Mouse (Mus musculus) layer of hippocampus, adult 8-10 months (tissue): Measurements from ENCODE around the gene Abca14. TPM values are rescaled to one million over a fixed set of nuclear protein-coding genes. Genes with fewer than 3 reads are reported as not detected.
A peak's percentile ranks its signal among the peaks of the same experiment; 100 is the strongest.
"Not testable (repeated sequence)": the region's sequence is repeated elsewhere in the genome, so short reads cannot be mapped to it uniquely, and the experiment has no call there.

Source experiments
- DNase-seq, 2 experiments: peaks; one replicate each; pipeline ENCODE4 v3.0.0; 2022; ENCODE audit warnings: low spot score in 2 of 2
- total RNA-seq, 4 experiments: library from RNA; stranded (reverse); gene quantifications; 2 replicates each; pipeline ENCODE4 v1.2.4; 2022

Gene Abca14
- total RNA-seq, 4 experiments from 2014 or later: not detected

GRCm38 (mm10) chr7:120201231-120201744 is 2.5 kb upstream of the Abca14 start:
- DNase-seq: no peak

DNA sequence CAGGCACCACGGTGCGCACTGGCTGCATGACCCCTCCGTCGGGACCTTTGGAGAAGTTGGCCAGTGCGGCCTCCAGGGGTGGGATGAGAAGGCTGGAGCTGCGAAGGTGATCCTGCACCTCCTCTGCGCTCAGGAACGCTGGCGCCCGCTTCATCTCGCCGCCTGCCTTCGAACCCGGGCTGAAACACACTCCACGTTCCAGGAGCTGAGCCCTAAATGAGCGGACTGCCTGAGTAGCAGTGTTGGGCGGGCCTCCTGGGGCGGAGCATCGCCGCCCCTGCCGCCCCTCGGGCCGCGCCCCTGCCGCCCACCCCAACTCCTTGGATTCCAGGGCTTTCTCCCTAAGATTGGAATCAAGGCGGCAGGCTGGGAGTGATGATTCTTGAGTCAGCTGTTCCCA is 2.0 kb upstream of the Abca14 start, which contains the start of gene Crym:
Crym (minus strand) TSS at position 341 of the 400 bp plus-strand sequence.
- DNase-seq: peak in 1 of 2 experiments; percentile 37

GRCm38 (mm10) chr7:120205989-120206388 is 2.2 kb downstream of the Abca14 start:
- DNase-seq: no peak

GRCm38 (mm10) chr7:120228541-120228940 is 24.8 kb downstream of the Abca14 start:
- DNase-seq: peak in 1 of 2 experiments; percentile 14

DNA sequence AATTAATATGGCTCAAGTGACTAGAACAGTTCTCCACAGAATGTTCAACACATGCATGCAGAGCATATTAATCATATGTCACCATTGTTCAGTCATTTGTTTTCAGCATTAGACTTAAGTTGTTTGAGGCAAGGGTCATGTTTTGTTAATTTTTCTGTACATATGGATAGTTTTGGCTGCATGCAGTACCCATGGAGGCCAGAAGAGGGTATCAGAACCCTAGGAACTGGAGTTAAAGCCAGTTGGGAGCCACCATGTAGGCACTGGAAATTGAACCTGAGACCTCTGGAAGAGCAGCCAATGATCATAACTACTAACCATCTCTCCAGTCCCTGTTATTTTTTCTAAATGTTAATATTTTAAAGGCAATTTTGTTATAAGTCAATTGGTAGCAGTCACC is 37.3 kb downstream of the Abca14 start:
- no peak for DNase-seq

GRCm38 (mm10) chr7:120271135-120271991 is 67.6 kb downstream of the Abca14 start:
- peak; percentile 3 to 7 for DNase-seq

- peak; percentile 32 to 52 for DNase-seq
Measured at GRCm38 (mm10) chr7:120272110-120272509, 68.3 kb downstream of the Abca14 start.

DNA sequence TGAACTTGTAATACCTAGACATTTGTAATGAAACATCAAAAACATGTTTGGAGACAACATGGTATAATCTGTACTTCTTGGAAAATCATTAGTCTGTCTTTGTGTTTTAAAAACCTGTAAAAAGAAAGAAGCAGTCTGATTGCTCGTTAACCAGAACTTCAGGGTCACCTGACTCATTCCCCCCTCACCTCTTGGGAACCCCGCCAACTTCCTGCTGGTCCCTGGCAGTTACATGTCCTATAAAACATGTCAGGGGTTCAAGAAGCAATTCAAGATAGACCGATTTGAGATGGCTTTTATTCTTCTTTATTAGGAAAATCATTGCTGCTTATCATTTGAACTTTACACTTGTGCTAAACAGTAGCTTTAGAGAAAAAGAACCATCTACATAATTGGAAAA is 81.5 kb downstream of the Abca14 start:
- DNase-seq: no peak

DNA sequence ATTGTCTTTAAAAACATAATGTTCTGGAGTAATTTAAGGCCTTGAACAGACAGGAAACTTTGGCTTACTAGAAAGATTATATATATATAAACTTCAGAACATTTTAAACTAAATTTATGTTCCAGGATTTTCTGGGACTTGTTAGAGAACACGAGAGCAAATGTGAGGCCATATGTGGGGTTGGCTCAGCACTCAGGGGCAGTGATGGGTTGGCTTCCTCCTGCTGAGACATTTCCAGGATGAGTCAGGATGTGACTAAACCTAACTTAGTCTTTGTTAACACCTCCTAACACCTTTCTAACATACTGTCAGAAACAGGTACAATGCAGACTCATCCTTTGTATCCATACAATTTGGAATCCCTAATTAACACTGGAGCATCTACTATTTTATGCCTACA is 112.3 kb downstream of the Abca14 start:
- peak in 1 of 2 experiments; percentile 16 for DNase-seq

- DNase-seq: no peak
Measured at GRCm38 (mm10) chr7:120322963-120323362, 119.2 kb downstream of the Abca14 start.

DNA sequence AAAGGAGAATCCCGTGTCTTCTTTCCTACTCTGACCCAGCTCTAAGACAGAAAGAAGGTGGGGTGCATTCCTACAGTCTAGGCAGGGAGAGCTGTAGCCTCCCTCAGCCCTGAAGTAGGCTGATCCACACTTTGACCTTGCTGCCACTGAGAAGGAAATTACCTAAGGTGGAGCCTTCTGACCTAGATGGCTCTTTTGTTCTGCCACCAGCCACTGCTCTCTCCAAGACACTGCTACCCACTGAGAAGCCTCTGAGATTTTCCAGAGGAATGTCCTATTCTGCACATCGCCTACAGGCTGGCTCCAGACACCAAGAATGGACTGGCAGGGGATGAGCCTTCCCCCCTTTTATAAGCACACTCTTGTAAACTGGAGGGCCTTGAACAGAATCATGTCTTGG is 122.2 kb downstream of the Abca14 start:
- not testable (repeated sequence) for DNase-seq

DNA sequence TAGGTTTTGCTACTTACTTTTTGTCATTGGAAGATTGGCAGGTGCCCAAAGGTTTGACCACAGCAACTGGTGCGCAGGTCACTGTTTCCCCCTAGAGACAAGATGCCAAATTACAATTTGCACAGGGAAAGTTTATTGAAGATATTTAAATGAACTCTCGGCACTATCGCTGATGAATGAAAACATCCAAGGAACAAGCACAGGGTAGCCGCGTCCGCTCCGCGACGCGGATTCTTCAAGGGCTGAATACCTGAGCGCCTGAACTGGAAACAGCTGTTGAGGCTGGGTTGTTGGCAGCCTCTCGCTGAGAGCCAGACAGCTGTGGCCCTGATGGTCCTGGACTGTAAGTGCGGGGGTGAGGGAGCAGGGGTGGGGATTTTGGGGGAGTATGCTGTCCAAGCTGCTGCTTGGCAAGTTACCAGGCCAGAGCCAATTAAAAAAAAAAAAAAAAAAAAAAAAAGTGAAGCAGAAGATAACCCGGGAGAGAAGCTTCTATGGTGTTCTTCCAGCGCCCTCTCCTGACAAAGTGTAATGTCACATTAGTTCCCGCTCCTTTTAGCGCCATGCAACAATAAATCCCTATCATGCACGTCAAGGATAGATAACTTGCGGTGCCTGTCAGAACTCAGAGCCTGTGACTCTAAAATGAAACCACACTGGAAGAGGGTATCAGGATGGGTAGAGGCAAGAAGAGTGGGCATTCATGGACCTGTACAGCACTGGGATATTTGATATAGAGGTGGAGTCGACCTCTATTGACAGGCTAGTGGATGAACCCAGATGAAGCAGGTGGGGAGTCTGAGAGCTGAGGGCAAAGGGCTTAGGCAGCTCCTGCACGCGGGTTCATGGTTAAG is 123.7 kb downstream of the Abca14 start:
- peak; percentile 11 to 49 for DNase-seq

DNA sequence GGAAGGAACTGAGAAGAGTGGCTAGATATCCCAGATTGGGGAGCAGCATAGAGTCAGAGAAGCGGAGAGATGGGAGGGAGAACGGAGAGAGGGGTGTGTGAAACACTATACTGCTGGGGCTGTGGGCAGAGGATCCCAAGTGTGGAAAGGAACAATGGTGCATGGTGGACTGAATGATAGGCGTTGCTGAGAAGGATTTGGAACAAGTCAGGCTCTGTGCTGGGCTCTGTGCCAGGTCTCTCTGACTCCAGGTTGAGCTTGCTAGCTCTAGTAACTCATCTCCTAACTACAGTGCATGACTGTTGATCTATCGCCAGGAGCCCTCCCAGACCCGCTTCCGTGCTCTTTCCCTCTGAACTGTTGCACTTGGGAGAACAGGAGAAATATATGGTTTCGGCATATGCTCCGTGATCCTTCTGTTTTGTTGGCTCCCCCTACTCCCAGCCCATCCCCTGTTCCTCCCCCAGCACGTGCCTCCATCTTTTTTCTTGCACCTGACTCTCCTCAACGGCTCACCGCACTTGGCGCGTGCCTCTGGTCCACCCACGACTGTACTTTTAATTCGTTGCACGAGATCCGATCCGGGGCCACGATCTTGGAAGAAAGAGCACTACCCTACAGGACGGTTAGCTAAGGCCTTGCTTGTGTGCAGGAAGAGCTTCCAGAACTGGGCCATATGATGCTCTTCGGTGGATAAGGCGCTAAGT is 124.5 kb downstream of the Abca14 start, which contains the start of gene Abca15:
Abca15 (plus strand) TSS at position 584 of the 707 bp plus-strand sequence.
- DNase-seq: no peak

DNA sequence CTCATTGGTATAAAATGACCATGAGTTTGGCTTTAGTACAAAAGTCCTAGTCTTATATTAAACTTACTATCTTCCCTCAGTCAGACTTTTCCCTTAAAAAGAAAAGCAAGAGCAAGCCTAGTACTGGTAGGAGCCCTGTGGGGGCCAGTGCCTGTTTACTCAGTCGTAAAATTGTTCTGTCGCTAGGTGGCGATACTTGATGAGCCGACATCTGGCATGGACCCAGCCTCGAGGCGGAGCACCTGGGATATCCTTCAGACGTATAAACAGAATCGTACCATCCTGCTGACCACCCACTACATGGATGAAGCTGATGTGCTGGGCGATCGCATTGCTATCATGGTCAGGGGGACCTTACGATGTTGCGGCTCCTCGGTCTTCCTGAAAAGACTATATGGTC is 157.4 kb downstream of the Abca14 start:
- DNase-seq: no peak

Other genes with a start within 250 kb of the Abca14 start
- under 1 TPM; 0.25 to 0.58 (median 0.38) TPM for gene Dnah3, start 108.7 kb upstream of the Abca14 start, total RNA-seq
- 10 to 100 TPM; 10.3 to 17.6 (median 13.0) TPM for gene Tmem159, start 101.6 kb upstream of the Abca14 start, total RNA-seq
- under 1 TPM in 2 of 4 experiments, not detected in 2; 0.39 to 0.49 TPM for gene Zp2, start 58.7 kb upstream of the Abca14 start, total RNA-seq
- gene Anks4b, start 30.1 kb upstream of the Abca14 start, total RNA-seq: under 1 TPM; 0.22 to 0.45 (median 0.34) TPM
- 100 to 1,000 TPM; 228 to 257 (median 245) TPM for gene Crym, start 1.9 kb upstream of the Abca14 start, total RNA-seq
- not detected for gene Abca15, start 124.7 kb downstream of the Abca14 start, total RNA-seq
- not detected for gene Abca16, start 205.7 kb downstream of the Abca14 start, total RNA-seq